Mouse (Mus musculus) liver, adult 2 months (tissue): ENCODE data around the gene Zfp42. TPM values are rescaled to one million over a fixed set of nuclear protein-coding genes. Genes with fewer than 3 reads are reported as not detected.

ENCODE experiments used
- DNase-seq: peaks from one replicate; pipeline ENCODE4 v3.0.0-alpha.2; 2011; ENCODE audit warnings: low read depth, low spot score; ENCODE audit errors: extremely low read depth
- H3K27ac ChIP-seq: fragments of 200-500 bp; replicated peaks from 2 replicates; pipeline ENCODE4 v1.5.1; 2012; ENCODE audit warnings: low read depth, mild to moderate bottlenecking, control low read depth, inconsistent platforms, low read length; ENCODE audit not compliant: insufficient read depth
- H3K27me3 ChIP-seq: fragments of 200-500 bp; 2 replicates; pipeline ENCODE4 v1.6.1; 2012; ENCODE audit warnings: mild to moderate bottlenecking, moderate library complexity, low read length, inconsistent platforms; ENCODE audit not compliant: control insufficient read depth, insufficient read depth
- H3K36me3 ChIP-seq: fragments of 200-500 bp; 2 replicates; pipeline ENCODE4 v1.6.1; 2012; ENCODE audit warnings: low read length, inconsistent platforms; ENCODE audit not compliant: control insufficient read depth, insufficient read depth
- H3K4me1 ChIP-seq: fragments of 200-500 bp; 2 replicates; pipeline ENCODE4 v1.6.1; 2011; ENCODE audit warnings: low read length; ENCODE audit not compliant: control insufficient read depth, insufficient read depth
- H3K4me3 ChIP-seq: fragments of 200-500 bp; 2 replicates; pipeline ENCODE4 v1.5.1; 2011; ENCODE audit warnings: low read depth, mild to moderate bottlenecking, control low read depth, low read length, moderate library complexity; ENCODE audit not compliant: insufficient read depth
- H3K79me2 ChIP-seq: fragments of 200-500 bp; 2 replicates; pipeline ENCODE4 v1.6.1; 2012; ENCODE audit warnings: inconsistent platforms, mild to moderate bottlenecking, low read length, moderate library complexity; ENCODE audit not compliant: control insufficient read depth, insufficient read depth
- H3K9ac ChIP-seq: fragments of 200-500 bp; 2 replicates; pipeline ENCODE4 v1.6.1; 2012; ENCODE audit warnings: low read depth, mild to moderate bottlenecking, control low read depth, inconsistent platforms, low read length
- CTCF ChIP-seq: fragments of 200-500 bp; IDR thresholded peaks from 2 replicates; pipeline ENCODE4 v1.5.1; 2011; ENCODE audit warnings: low read depth, low read length, control low read depth
- POLR2A ChIP-seq: fragments of 200-500 bp; IDR thresholded peaks from 2 replicates; pipeline ENCODE4 v1.6.1; 2011; ENCODE audit warnings: low read length, control low read depth; ENCODE audit not compliant: insufficient read depth; ENCODE audit errors: extremely low read depth
- WGBS: fragments of 180-500 bp; shearing (Covaris S2); methylation state at CpG from one replicate; pipeline ENCODE4 v1.1.7; 2018; 5-methylcytosine and 5-hydroxymethylcytosine counted together
- polyA plus RNA-seq: library from polyadenylated mRNA; depleted of rRNA; stranded (reverse); fragments of >200 nt; gene quantifications from 2 replicates; pipeline ENCODE4 v1.2.3, GENCODE M21; 2012; rRNA removed
- total RNA-seq: library from RNA; depleted of rRNA; stranded (reverse); fragments of >200 nt; gene quantifications from 2 replicates; pipeline ENCODE4 v1.2.3, GENCODE M21; 2014; rRNA removed

Zfp42 gene
- total and polyA plus RNA-seq, 2 experiments = not detected

DNA sequence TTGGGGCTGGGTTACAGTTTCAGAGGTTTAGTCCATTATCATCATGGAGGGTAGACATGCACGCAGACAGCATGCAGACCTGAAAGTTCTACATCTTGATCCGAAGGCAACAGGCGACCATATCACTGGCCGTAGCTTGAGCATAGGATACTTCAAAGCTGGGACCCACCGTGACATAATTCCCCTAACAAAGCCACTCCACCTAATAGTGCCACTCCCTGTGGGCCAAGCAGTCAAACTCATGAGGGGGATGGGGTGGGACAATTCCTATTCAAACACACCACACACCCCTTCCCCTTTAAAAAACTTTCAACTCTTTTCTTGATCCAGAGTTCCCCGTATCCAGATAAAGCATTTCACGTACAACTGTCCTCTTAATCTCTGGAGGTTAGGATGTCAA lies 23.5 kb downstream of the Zfp42 start:
- Histone ChIP-seq H3K79me2 (no peaks in the 10 kb centered on the region), H3K9ac (no peak overlapping the region), H3K4me1 (no peaks in the 10 kb centered on the region), H3K27me3 (no peaks in the 10 kb centered on the region), H3K27ac (no peak overlapping the region), H3K36me3 (no peaks in the 10 kb centered on the region), H3K4me3 (no peak overlapping the region)
- DNase-seq = no peak
- 83% methylated on average over 7 of the region's 7 CpGs for WGBS
- no peak for TF ChIP-seq CTCF
- no peak for TF ChIP-seq POLR2A

DNA sequence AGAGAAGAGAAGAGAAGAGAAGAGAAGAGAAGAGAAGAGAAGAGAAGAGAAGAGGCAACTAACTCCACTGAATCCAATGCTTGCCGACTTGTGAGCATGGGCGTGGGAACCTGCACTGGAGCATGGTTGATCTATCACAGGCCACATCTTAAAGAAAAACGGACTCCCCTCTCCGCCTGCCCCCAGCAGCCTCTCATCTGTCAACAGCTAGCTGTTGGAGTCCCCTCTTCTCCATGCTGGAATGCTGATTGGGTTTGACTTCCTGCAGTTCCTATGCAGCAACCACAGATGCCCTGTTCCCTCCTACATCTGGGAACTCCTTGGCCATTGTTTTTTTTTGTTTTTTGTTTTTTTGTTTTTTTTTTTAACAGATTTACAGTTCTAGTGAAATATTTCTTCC lies 28.4 kb downstream of the Zfp42 start:
- H3K9ac ChIP-seq = no peak overlapping the region
- no peak overlapping the region for H3K27ac ChIP-seq
- no peak for DNase-seq
- no peak overlapping the region for H3K4me3 ChIP-seq
- no peaks in the 10 kb centered on the region for H3K4me1 ChIP-seq
- TF ChIP-seq POLR2A (no peak), CTCF (no peak)
- H3K79me2 ChIP-seq = no peaks in the 10 kb centered on the region
- 64% methylated on average over 4 of the region's 4 CpGs for WGBS
- H3K36me3 ChIP-seq = no peaks in the 10 kb centered on the region
- H3K27me3 ChIP-seq = no peaks in the 10 kb centered on the region

DNA sequence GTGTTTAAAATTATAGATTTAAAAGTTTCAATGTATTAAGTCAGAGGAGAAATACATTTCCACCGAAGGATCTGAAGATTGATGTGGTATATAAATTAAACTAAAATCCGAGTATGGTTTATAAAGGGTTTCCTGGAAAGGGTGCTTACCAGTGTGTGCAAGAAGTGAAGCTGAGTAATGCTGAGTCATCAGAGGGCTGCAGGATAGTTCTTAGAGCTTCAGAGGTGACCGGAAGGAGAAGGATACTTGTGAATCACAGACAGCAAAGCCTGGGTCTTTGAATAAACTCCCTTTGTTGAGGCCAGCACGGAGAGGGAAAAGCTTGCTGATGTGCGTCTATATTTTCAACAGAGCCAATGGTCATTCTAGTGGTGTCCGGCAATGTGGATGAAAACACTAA lies 45.8 kb downstream of the Zfp42 start:
- no peak overlapping the region for H3K4me3 ChIP-seq
- WGBS = 85% methylated on average over 6 of the region's 6 CpGs
- H3K36me3 ChIP-seq = no peaks in the 10 kb centered on the region
- no peak for DNase-seq
- TF ChIP-seq CTCF (no peak), POLR2A (no peak)
- no peaks in the 10 kb centered on the region for H3K4me1 ChIP-seq
- H3K27ac ChIP-seq = no peak overlapping the region
- no peaks in the 10 kb centered on the region for H3K27me3 ChIP-seq
- H3K79me2 ChIP-seq = no peaks in the 10 kb centered on the region
- no peak overlapping the region for H3K9ac ChIP-seq

DNA sequence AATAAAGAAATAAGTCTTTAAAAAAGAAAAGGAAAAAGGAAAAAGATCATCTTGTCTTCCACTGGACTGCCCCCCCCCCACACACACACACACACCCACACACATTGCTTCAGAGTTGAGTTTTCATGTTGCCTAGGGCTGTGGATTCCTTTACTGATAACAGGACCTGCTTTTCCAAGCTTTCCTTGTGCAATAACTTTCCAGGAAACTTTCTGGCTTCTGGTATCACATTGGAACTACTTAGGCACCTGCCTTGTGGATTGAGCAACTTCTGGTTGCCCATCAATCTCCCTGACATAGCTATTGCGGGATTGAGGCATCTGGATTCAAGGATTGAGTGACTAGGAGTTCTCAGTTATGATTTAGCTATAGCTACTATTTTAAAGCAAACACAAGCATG lies 48.9 kb downstream of the Zfp42 start:
- H3K27ac ChIP-seq = no peak overlapping the region
- H3K79me2 ChIP-seq = no peaks in the 10 kb centered on the region
- no peaks in the 10 kb centered on the region for H3K27me3 ChIP-seq
- no peak for DNase-seq
- no peak overlapping the region for H3K9ac ChIP-seq
- H3K36me3 ChIP-seq = no peaks in the 10 kb centered on the region
- no peak overlapping the region for H3K4me3 ChIP-seq
- H3K4me1 ChIP-seq = no peaks in the 10 kb centered on the region
- TF ChIP-seq CTCF (no peak), POLR2A (no peak)
- 71% methylated on average over 1 of the region's 1 CpGs for WGBS

DNA sequence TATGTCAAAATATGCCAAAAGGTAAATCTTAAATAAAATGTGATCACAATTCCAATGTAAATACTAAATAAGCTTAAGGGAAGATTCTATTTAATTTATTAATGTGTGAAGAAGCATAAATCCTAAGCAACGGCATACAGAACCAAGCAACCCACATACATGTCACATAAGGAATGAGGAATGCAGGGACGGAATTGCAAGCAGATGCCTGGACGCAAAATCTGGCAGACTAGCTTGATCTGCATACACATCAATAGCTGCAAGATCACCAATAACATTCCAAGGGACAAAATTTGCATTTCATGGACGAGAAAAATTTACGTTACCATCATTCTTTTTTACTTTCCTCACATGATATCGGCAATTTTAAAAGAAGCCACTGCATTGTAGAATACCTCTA lies 51.1 kb downstream of the Zfp42 start:
- H3K36me3 ChIP-seq = no peaks in the 10 kb centered on the region
- H3K9ac ChIP-seq = no peak overlapping the region
- no peak for TF ChIP-seq CTCF
- no peak for TF ChIP-seq POLR2A
- no peaks in the 10 kb centered on the region for H3K79me2 ChIP-seq
- H3K4me1 ChIP-seq = no peaks in the 10 kb centered on the region
- H3K27me3 ChIP-seq = no peaks in the 10 kb centered on the region
- no peak overlapping the region for H3K4me3 ChIP-seq
- H3K27ac ChIP-seq = no peak overlapping the region
- 86% methylated on average over 6 of the region's 6 CpGs for WGBS
- DNase-seq = no peak

DNA sequence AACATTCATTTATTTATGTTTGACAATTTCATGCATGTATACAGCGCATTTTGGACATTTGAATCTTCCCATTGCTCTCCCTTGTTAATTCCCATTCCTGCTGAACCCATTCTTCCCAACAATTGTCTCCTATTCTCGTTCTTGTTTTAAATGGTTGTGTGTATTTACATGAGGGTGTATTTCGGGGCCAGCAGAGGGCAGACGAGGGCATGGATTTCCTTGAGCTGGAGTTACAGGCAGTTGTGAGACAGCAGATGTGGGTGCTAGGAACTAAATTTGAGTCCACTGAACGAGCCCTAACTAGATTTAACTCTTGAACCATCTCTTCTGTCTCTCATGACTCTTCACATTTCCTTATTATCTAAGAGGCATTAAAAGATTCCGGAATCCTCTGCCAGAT lies 55.1 kb downstream of the Zfp42 start:
- Histone ChIP-seq H3K27me3 (no peaks in the 10 kb centered on the region), H3K4me1 (no peaks in the 10 kb centered on the region), H3K9ac (no peak overlapping the region), H3K36me3 (no peaks in the 10 kb centered on the region), H3K79me2 (no peaks in the 10 kb centered on the region), H3K27ac (no peak overlapping the region), H3K4me3 (no peak overlapping the region)
- WGBS = 75% methylated on average over 6 of the region's 6 CpGs
- no peak for DNase-seq
- TF ChIP-seq CTCF = no peak
- no peak for TF ChIP-seq POLR2A

DNA sequence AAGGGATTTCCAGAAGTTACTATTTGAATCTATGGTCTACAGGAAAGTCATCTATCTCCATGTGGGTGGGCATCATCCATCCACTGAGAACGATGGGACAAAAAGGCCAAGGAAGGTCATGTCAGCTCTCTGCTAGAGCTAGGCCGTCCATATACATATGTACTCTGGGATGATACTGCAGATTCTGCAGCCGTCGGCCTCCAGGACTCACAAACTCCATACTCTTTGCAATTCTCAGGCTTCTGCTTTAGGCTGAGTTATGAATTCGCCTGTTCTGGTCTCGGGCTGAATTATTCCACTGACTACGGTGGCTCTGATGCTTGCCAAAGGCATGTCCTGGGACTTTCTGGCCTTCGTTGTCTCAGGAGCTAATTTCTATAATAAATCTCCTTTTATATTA lies 58.1 kb downstream of the Zfp42 start:
- Histone ChIP-seq H3K4me3 (no peak overlapping the region), H3K36me3 (no peaks in the 10 kb centered on the region), H3K9ac (no peak overlapping the region), H3K79me2 (no peaks in the 10 kb centered on the region), H3K4me1 (no peaks in the 10 kb centered on the region), H3K27ac (no peak overlapping the region), H3K27me3 (no peaks in the 10 kb centered on the region)
- no peak for DNase-seq
- TF ChIP-seq CTCF (no peak), POLR2A (no peak)
- WGBS = 91% methylated on average over 8 of the region's 8 CpGs

Other genes with a start within 250 kb of the Zfp42 start
- not detected in 2 replicates for gene Triml1, start 165.5 kb downstream of the Zfp42 start, total RNA-seq
- gene Triml1, start 165.5 kb downstream of the Zfp42 start, polyA plus RNA-seq = not detected in 2 replicates
- not detected in 2 replicates for gene Triml2, start 126.4 kb downstream of the Zfp42 start, total RNA-seq
- not detected in 2 replicates for gene Triml2, start 126.4 kb downstream of the Zfp42 start, polyA plus RNA-seq
- gene Adam26b, start 221.1 kb upstream of the Zfp42 start, total RNA-seq = not detected in 2 replicates
- gene Adam26b, start 221.1 kb upstream of the Zfp42 start, polyA plus RNA-seq = not detected in 2 replicates